Mouse (Mus musculus): Measurements from ENCODE around the gene Gm2a. TPM values are rescaled to one million over a fixed set of nuclear protein-coding genes. Genes with fewer than 3 reads are reported as not detected.
A peak's percentile ranks its signal among the peaks of the same experiment; 100 is the strongest.
"Not testable (repeated sequence)": the region's sequence is repeated elsewhere in the genome, so short reads cannot be mapped to it uniquely, and the experiment has no call there.

The Gm2a gene
- polyA plus RNA-seq, 1 experiment from 2014 or later, result 26.6 TPM

DNA sequence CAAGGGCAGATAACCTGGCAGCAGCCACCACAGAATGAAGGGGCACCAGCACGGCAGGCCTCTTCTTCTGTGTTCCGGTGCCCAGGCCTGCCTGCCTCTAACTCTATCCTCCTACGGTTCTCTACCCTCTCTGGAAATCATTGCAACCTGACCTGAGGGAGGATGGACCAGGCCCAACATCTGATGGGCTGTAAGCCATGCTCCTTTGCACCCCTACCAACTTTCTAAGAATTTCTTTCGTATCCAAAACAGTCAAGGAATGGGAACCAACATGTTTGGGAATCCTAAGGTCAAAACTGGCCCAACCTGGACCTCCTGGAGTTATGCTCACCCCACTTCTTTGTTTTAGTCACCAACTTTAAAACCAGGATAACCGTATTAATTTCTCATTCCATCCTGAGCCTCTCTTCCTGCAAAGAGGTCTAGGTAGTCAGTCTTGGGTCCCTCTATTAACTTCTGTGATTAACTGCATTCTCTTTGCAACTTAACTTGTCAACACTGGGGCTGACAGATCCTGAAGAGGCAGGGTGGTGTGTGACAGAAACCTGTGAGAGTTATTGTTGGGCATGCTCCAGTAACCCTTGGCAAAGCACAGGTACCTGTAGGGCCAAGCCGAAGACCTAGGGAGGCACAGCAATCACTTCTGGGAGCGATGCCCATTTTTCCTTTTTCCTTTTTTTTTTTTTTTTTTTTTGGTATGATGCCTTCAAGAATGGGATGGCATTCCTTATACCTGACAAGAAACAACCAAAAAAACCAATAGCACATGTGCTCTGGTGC is 11.8 kb downstream of the Gm2a start:
- H3K4me1 ChIP-seq (ENCODE audit: insufficient read depth, low read depth, low read length), result no peaks in the 10 kb centered on the region
- H3K36me3 ChIP-seq (ENCODE audit: insufficient read depth, low read length), result no peaks in the 10 kb centered on the region
- TF ChIP-seq EP300 (IDR thresholded peaks at IDR 0.05) (no peak), CTCF (IDR thresholded peaks at IDR 0.05) (no peak)
- ATAC-seq, result no peak
- no peak for DNase-seq (ENCODE audit: low spot score)
- WGBS, result 84% methylated on average over 7 of the region's 7 CpGs
- no peak overlapping the region for H3K4me3 ChIP-seq (ENCODE audit: low read depth, low read length)
- no peak overlapping the region for H3K4me2 ChIP-seq (replicated peaks; ENCODE audit: low read depth, low read length)
- H3K27me3 ChIP-seq (replicated peaks; ENCODE audit: insufficient read depth, low read length), result no peaks in the 10 kb centered on the region
- H3K27ac ChIP-seq (ENCODE audit: low read length), result no peak overlapping the region
- no peaks in the 10 kb centered on the region for H3K9me3 ChIP-seq (ENCODE audit: low read length)
- no peak overlapping the region for H3K9ac ChIP-seq (replicated peaks; ENCODE audit: low read depth)

DNA sequence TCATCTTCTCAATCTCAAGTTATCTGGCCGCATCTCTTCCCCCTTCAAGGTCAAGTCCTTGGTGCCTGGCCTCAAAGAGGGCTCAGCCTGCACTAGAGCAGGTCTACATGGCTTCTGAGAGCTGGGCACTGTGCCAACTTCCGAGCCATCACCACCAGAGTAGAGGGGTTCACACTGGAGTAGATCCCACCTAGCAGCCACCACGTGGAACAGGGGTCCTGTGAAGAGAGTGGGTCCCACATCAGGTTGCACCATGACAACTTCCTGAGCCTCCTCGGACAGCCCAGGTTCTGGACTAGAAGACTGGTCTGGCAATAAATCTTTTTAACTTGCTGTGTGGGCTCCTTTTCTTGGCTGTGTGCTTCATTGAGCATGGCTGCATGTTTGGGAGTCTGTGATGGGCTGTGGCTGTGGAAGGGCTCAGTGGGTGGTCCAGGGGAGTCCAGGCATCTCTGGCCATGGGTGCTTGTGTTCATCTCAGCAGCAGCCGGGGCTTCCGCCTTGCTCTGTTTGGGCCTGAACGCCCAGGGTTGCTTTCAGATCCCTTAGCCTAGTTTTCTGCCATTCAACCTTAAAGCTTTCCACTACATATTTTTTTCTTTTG is 12.8 kb downstream of the Gm2a start:
- Histone ChIP-seq H3K27ac (ENCODE audit: low read length) (no peak overlapping the region), H3K9me3 (ENCODE audit: low read length) (no peaks in the 10 kb centered on the region), H3K4me1 (ENCODE audit: insufficient read depth, low read depth, low read length) (no peaks in the 10 kb centered on the region), H3K9ac (replicated peaks; ENCODE audit: low read depth) (no peak overlapping the region), H3K4me2 (replicated peaks; ENCODE audit: low read depth, low read length) (no peak overlapping the region), H3K4me3 (ENCODE audit: low read depth, low read length) (no peak overlapping the region), H3K27me3 (replicated peaks; ENCODE audit: insufficient read depth, low read length) (no peaks in the 10 kb centered on the region), H3K36me3 (ENCODE audit: insufficient read depth, low read length) (no peaks in the 10 kb centered on the region)
- TF ChIP-seq CTCF (IDR thresholded peaks at IDR 0.05), result no peak
- TF ChIP-seq EP300 (IDR thresholded peaks at IDR 0.05), result no peak
- DNase-seq (ENCODE audit: low spot score) (no peak), ATAC-seq (no peak)
- WGBS, result 46% methylated on average over 7 of the region's 7 CpGs

DNA sequence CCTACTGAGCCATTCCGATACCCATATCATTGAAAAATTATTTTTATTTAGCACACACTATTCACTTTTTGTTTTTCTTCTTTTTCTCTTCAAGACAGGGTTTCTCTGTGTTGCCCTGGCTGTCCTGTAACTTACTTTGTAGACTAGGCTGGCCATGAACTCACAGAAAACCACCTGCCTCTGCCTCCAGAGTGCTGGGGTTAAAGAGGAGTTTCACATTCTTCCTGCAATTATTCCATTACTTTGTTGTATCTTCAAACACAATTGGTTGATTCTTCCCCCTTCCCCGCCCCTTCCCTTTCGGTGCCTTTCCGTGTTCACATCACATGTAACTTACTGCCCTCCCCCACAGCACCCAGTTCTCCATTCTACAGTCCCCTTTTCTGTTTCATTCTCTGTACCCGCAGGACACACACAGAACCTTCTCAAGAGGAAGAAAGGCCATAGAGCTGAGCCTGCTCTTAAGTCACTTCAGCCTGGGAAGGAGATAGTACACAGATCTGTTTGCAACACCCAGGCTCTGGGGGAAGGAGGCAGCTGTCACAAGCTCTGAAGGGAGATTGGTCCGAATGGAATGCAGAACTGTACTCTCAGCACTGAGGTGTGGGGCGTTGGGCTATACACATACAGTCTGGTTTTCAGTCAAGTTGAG is 15.4 kb downstream of the Gm2a start:
- Histone ChIP-seq H3K27ac (ENCODE audit: low read length) (no peak overlapping the region), H3K9me3 (ENCODE audit: low read length) (no peaks in the 10 kb centered on the region), H3K4me2 (replicated peaks; ENCODE audit: low read depth, low read length) (no peak overlapping the region), H3K27me3 (replicated peaks; ENCODE audit: insufficient read depth, low read length) (no peaks in the 10 kb centered on the region), H3K4me1 (ENCODE audit: insufficient read depth, low read depth, low read length) (no peaks in the 10 kb centered on the region), H3K9ac (replicated peaks; ENCODE audit: low read depth) (no peak overlapping the region), H3K36me3 (ENCODE audit: insufficient read depth, low read length) (no peaks in the 10 kb centered on the region), H3K4me3 (ENCODE audit: low read depth, low read length) (no peak overlapping the region)
- DNase-seq (ENCODE audit: low spot score) (peak; percentile 63), ATAC-seq (peak; percentile 85)
- TF ChIP-seq EP300 (IDR thresholded peaks at IDR 0.05) (no peak), CTCF (IDR thresholded peaks at IDR 0.05) (no peak)
- WGBS, result 36% methylated on average over 7 of the region's 7 CpGs

DNA sequence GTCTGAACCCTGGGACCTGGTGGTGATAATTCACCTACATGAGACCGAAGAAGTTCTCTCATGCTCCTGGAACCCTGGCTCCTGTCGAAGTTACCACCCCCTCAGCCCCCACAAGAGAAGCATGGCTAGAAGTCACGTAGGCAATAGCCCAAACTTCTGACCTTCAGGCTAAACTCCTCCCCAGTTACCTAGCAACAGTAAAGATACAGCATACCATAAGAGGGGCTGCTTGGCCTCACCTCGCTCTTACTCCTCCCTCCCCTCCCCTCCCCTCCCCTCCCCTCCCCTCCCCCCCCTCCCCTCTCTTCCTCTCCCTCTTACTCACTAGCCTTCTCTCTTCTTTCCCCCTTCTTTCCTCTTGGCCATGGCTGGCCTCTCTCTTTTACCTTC is 15.9 kb downstream of the Gm2a start:
- not testable (repeated sequence) for ATAC-seq; H3K27me3 ChIP-seq (replicated peaks; ENCODE audit: insufficient read depth, low read length); H3K4me2 ChIP-seq (replicated peaks; ENCODE audit: low read depth, low read length); H3K4me1 ChIP-seq (ENCODE audit: insufficient read depth, low read depth, low read length); H3K9me3 ChIP-seq (ENCODE audit: low read length); H3K9ac ChIP-seq (replicated peaks; ENCODE audit: low read depth); H3K36me3 ChIP-seq (ENCODE audit: insufficient read depth, low read length); H3K27ac ChIP-seq (ENCODE audit: low read length); DNase-seq (ENCODE audit: low spot score); H3K4me3 ChIP-seq (ENCODE audit: low read depth, low read length)
- WGBS, result 5% methylated on average over 4 of the region's 4 CpGs

DNA sequence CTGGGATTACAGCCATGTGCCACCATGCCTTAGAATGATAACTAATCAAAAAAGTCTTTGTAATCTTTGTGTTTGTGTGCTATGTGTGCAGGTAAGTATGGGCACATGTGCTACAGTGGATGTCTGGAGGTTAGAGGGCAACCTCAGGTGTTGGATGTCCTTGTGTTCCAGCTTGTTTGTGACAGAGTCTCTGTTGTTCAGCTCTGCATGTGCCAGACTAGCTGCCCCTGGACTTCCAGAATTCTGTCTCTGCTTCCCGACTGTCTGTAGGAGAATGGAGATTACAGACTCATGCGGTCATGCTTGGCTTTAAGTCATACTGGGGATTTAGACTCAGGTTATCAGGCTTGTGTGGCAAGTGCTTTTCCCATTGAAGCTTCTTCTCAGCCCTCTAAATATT is 16.4 kb downstream of the Gm2a start:
- 69% methylated on average over 2 of the region's 2 CpGs for WGBS
- DNase-seq (ENCODE audit: low spot score) (no peak), ATAC-seq (no peak)
- Histone ChIP-seq H3K9ac (replicated peaks; ENCODE audit: low read depth) (no peak overlapping the region), H3K36me3 (ENCODE audit: insufficient read depth, low read length) (no peaks in the 10 kb centered on the region), H3K4me2 (replicated peaks; ENCODE audit: low read depth, low read length) (no peak overlapping the region), H3K27me3 (replicated peaks; ENCODE audit: insufficient read depth, low read length) (no peaks in the 10 kb centered on the region), H3K9me3 (ENCODE audit: low read length) (no peaks in the 10 kb centered on the region), H3K27ac (ENCODE audit: low read length) (no peak overlapping the region), H3K4me3 (ENCODE audit: low read depth, low read length) (no peak overlapping the region), H3K4me1 (ENCODE audit: insufficient read depth, low read depth, low read length) (no peaks in the 10 kb centered on the region)
- TF ChIP-seq CTCF (IDR thresholded peaks at IDR 0.05) (no peak), EP300 (IDR thresholded peaks at IDR 0.05) (no peak)

DNA sequence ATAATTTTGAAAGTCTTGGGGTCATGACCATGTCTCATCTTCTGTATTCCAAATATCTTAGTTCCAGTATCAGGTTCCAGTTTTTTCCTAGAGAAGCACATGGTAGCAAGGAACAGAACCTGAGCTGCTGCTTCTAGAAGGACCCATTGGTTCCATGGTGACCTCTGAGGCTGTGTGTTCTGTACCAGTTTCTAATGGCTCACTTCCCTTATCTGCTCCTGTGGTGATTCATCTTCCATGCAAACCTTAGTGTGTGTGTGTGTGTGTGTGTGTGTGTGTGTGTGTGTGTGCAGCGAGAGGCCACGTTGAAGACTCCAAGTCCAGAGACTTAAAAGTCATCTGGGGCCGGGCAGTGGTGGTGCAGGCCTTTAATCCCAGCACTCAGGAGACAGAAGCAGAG is 18.1 kb downstream of the Gm2a start:
- Histone ChIP-seq H3K4me3 (ENCODE audit: low read depth, low read length) (no peak overlapping the region), H3K9me3 (ENCODE audit: low read length) (no peaks in the 10 kb centered on the region), H3K4me2 (replicated peaks; ENCODE audit: low read depth, low read length) (no peak overlapping the region), H3K36me3 (ENCODE audit: insufficient read depth, low read length) (no peaks in the 10 kb centered on the region), H3K4me1 (ENCODE audit: insufficient read depth, low read depth, low read length) (no peaks in the 10 kb centered on the region), H3K9ac (replicated peaks; ENCODE audit: low read depth) (no peak overlapping the region), H3K27me3 (replicated peaks; ENCODE audit: insufficient read depth, low read length) (no peaks in the 10 kb centered on the region), H3K27ac (ENCODE audit: low read length) (no peak overlapping the region)
- ATAC-seq (no peak), DNase-seq (ENCODE audit: low spot score) (no peak)
- whole genome bisulfite sequencing, result 85% methylated on average over 3 of the region's 3 CpGs
- TF ChIP-seq CTCF (IDR thresholded peaks at IDR 0.05) (no peak), EP300 (IDR thresholded peaks at IDR 0.05) (no peak)
